Mouse (Mus musculus) heart, embryonic 10.5 days (tissue): ENCODE measurements around the gene Serping1. TPM values are rescaled to one million over a fixed set of nuclear protein-coding genes. Genes with fewer than 3 reads are reported as not detected.
"Not testable (repeated sequence)": the region's sequence is repeated elsewhere in the genome, so short reads cannot be mapped to it uniquely, and the experiment has no call there.

Source experiments
- DNase-seq: peaks from one replicate; pipeline ENCODE4 v3.0.0-alpha.2; 2017; ENCODE audit warnings: low spot score
- H3K27ac ChIP-seq: fragments of 300-500 bp; sonication (generic); 2 replicates; pipeline ENCODE4 v1.5.1; 2016; ENCODE audit warnings: mild to moderate bottlenecking
- H3K27me3 ChIP-seq: fragments of 300-500 bp; sonication (generic); 2 replicates; pipeline ENCODE4 v1.6.1; 2016; ENCODE audit warnings: mild to moderate bottlenecking; ENCODE audit not compliant: poor library complexity, insufficient read depth, severe bottlenecking
- H3K36me3 ChIP-seq: fragments of 300-500 bp; sonication (generic); 2 replicates; pipeline ENCODE4 v1.6.1; 2016; ENCODE audit warnings: mild to moderate bottlenecking, moderate library complexity
- H3K4me1 ChIP-seq: fragments of 300-500 bp; sonication (generic); 2 replicates; pipeline ENCODE4 v1.6.1; 2016; ENCODE audit warnings: mild to moderate bottlenecking
- H3K4me3 ChIP-seq: fragments of 300-500 bp; sonication (generic); 2 replicates; pipeline ENCODE4 v1.5.1; 2016; ENCODE audit warnings: mild to moderate bottlenecking, moderate library complexity
- H3K9me3 ChIP-seq: fragments of 300-500 bp; sonication (generic); 2 replicates; pipeline ENCODE4 v1.6.1; 2016; ENCODE audit warnings: mild to moderate bottlenecking, moderate library complexity
- WGBS: fragments of 180-500 bp; shearing (Covaris S2); methylation state at CpG from one replicate; pipeline ENCODE4 v1.1.7; 2016; 5-methylcytosine and 5-hydroxymethylcytosine counted together
- polyA plus RNA-seq: library from polyadenylated mRNA; unstranded; fragments of >200 nt; fragmentation: Nextera tagmentation; extraction: Ambion mirVana; gene quantifications from 2 replicates; pipeline ENCODE4 v1.2.1, GENCODE M21; 2016

Serping1 gene
- polyA plus RNA-seq = 22.0 and 28.5 TPM in 2 replicates

DNA sequence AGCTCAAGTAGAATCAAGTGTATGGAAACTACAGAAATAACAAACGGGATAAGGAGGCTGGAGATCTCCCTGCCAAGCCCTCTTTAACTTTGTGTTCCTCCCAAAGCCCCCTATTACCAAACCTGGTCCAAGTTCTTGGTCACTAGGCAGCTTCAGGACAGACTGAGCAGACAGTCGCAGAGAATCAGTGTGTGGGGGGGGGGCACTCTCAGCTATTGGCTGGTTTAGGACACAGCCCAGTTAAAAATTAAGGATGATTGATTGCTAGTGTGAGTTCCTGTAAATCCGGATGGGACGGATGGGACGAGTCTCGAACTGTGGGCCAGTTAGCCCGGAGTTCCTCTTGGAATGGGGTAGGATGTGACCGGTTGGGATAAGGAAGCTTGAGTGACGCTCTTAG, at the start of gene Serping1:
Gene Serping1, minus strand, starts transcription at position 204 of the 400 bp plus-strand sequence.
- Histone ChIP-seq H3K27ac (peak within 1 kb of the TSS; percentile 88), H3K36me3 (no peaks in the 10 kb centered on the region), H3K9me3 (no peaks in the 10 kb centered on the region), H3K27me3 (0 out of 2 replicates have a peak, but pooled peaks cover 4% of the 10 kb centered on the region), H3K4me3 (peak within 1 kb of the TSS; percentile 57), H3K4me1 (peaks cover 15% of the 10 kb centered on the region)
- DNase-seq = no peak
- 59% methylated on average over 9 of the region's 9 CpGs for WGBS

DNA sequence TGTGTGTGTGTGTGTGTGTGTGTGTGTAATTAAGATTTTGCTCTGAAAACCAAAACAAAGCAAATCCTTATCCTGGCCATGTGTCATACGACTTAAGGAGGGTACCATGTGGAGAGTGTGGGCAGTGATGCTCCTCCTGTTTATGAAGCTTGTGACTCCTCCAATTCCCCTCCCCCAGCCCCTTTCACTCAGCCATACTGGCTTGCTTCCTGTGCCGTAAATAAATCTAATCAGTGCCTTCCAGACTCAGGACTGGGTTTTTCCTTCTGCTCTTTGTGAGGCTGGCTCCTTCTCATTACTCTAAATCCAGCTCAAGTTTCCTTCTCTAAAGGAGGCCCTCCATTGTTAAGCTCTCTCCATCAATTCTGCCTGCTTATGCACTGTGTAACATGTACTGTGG, 48.0 kb upstream of the Serping1 start:
- peaks cover 4% of the 10 kb centered on the region; the same call in 1 of the 2 replicates for H3K27me3 ChIP-seq
- peak overlapping the region; percentile 36; the same call in 1 of the 2 replicates for H3K27ac ChIP-seq
- no peaks in the 10 kb centered on the region for H3K36me3 ChIP-seq
- no peaks in the 10 kb centered on the region for H3K9me3 ChIP-seq
- no peak for DNase-seq
- no peak overlapping the region for H3K4me3 ChIP-seq
- H3K4me1 ChIP-seq = peaks cover 25% of the 10 kb centered on the region
- WGBS = 18% methylated on average over 2 of the region's 2 CpGs

DNA sequence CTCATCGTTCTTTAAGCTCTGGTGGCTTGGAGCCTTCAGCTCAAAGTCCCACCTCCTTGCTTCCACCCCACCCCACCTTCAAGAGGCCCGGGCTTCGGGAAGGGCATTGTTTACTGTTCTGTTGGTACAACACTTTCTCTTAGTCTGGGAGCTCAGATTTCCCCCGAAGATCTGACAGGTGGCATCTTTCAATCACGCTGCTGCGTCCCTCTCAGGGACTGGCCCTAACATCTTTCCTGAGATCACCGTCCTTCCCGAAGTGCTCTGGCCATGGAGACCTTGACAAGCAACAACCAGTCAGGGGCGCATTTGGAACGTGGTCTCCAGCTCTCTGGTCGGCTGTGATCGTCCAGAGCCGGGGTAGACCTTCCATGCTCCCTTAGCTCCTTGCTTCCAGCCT, 47.3 kb upstream of the Serping1 start, which contains the start of gene Smtnl1:
Gene Smtnl1, minus strand, starts transcription at position 101 of the 400 bp plus-strand sequence.
- no peak for DNase-seq
- Histone ChIP-seq H3K27me3 (peaks cover 4% of the 10 kb centered on the region; the same call in 1 of the 2 replicates), H3K4me1 (peaks cover 20% of the 10 kb centered on the region), H3K4me3 (no peak within 1 kb of the TSS), H3K27ac (peak within 1 kb of the TSS; percentile 36; the same call in 1 of the 2 replicates), H3K36me3 (no peaks in the 10 kb centered on the region), H3K9me3 (no peaks in the 10 kb centered on the region)
- WGBS = 54% methylated on average over 13 of the region's 13 CpGs

DNA sequence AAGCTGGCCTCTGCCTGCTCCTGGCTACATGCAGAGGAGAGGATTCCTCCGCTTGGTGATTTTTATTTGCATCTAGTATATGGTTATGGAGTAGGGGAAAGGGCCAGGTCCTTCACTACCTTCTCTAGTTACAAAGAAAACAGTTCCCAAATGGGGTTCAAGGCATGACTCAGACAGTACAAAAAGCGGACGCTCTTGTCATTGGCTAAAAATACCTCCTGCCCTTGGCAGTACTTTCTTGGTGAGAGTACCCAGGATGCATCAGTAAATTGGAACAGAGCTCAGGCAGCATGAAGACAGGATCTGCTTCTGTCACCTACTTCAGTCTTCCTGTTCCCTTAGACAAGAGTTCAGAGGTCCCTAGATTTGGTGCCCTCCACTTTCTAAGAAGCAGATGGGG, 44.6 kb upstream of the Serping1 start:
- Histone ChIP-seq H3K36me3 (no peaks in the 10 kb centered on the region), H3K4me3 (no peak overlapping the region), H3K27ac (peak overlapping the region; percentile 53; the same call in 1 of the 2 replicates), H3K4me1 (peaks cover 19% of the 10 kb centered on the region), H3K27me3 (peaks cover 10% of the 10 kb centered on the region; the same call in 1 of the 2 replicates), H3K9me3 (no peaks in the 10 kb centered on the region)
- DNase-seq = no peak
- 32% methylated on average over 3 of the region's 3 CpGs for WGBS

DNA sequence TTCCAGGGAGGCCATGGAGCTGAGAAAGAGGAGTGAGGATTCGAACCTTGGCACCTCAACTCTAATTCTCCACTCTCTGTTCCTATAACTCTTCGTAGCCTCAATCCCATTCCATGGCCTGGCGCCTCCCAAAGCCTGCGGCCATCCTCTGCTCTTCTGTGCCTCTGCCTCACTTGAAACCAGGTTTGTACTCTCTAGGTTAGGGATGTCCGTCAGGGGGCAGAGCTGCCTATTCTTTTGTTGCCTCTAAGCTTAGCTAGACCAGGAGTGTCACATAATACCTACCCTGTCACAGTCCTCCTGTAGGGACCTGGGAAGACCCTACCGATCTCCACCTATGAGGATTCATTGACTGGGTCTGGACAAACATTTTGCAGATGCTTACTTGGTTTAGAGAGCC, 37.4 kb upstream of the Serping1 start:
- no peak overlapping the region for H3K4me3 ChIP-seq
- H3K4me1 ChIP-seq = peaks cover 23% of the 10 kb centered on the region
- no peak for DNase-seq
- WGBS = 73% methylated on average over 6 of the region's 6 CpGs
- 0 out of 2 replicates have a peak, but pooled peaks cover 6% of the 10 kb centered on the region for H3K27me3 ChIP-seq
- peaks cover 2% of the 10 kb centered on the region; the same call in 1 of the 2 replicates for H3K9me3 ChIP-seq
- peak overlapping the region; percentile 82; the same call in 1 of the 2 replicates for H3K27ac ChIP-seq
- H3K36me3 ChIP-seq = peaks cover 16% of the 10 kb centered on the region

DNA sequence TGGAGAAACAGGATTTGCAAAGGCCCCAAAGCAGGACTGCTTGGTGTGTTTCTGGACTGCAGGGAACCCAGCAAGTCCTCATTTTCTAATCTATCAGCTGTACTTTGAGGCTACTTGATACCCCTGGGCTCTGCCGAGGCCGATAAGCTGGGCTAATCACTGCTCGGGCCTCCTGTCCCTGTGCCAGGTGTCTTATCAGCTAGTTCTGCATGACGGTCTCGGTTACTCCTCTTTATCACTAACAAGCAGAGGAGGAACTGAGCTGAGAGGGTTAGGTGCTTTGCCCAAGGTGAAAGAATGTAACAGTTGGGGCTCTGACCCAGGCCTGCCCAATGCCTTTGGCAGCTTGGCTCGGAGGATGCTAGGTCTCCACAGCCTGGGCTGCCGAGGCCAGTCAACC, 36.6 kb upstream of the Serping1 start:
- WGBS = 22% methylated on average over 7 of the region's 7 CpGs
- H3K4me1 ChIP-seq = peaks cover 23% of the 10 kb centered on the region
- H3K4me3 ChIP-seq = peak overlapping the region; percentile 42; the same call in 1 of the 2 replicates
- peak; percentile 96 for DNase-seq
- H3K36me3 ChIP-seq = peaks cover 19% of the 10 kb centered on the region
- H3K9me3 ChIP-seq = peaks cover 2% of the 10 kb centered on the region; the same call in 1 of the 2 replicates
- H3K27me3 ChIP-seq = 0 out of 2 replicates have a peak, but pooled peaks cover 6% of the 10 kb centered on the region
- peak overlapping the region; percentile 82 for H3K27ac ChIP-seq

DNA sequence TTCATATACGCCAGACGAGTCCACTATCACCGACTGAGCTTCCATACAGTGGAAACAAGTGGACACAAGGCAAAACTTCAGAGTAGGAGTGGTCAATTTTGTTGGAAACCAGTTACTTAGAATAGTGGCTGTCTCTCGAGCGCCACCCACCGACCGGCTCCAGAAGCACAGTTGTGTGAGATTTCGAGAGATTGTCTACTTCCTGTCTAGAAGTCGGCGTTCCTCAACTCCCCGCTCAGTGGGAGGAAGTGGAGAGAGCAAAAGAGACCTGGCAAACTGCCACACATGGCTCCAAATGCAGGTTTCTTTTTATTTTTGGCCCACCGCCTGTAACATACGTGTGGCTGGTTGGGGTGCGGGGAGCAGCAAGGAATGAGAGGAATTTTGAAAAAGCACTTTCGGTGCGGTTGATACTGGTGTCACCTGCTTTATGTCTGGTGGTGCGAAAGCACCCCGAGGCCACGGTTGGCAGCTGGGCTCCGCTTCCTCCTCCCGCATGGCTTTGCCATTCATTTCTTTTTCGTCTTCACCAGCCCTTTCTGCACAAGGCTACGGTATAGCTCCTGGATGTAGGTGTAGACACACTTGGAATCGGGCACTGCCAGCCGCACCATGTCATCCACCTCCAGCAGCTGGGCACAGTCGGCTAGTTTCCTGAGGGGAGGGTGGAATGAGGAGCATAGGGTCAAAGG, 35.8 kb upstream of the Serping1 start:
- 26% methylated on average over 26 of the region's 26 CpGs for WGBS
- Histone ChIP-seq H3K9me3 (peaks cover 2% of the 10 kb centered on the region; the same call in 1 of the 2 replicates), H3K36me3 (peaks cover 21% of the 10 kb centered on the region), H3K27ac (peak overlapping the region; percentile 82), H3K4me1 (peaks cover 31% of the 10 kb centered on the region), H3K4me3 (peak overlapping the region; percentile 42), H3K27me3 (0 out of 2 replicates have a peak, but pooled peaks cover 4% of the 10 kb centered on the region)
- DNase-seq = peak; percentile 95

DNA sequence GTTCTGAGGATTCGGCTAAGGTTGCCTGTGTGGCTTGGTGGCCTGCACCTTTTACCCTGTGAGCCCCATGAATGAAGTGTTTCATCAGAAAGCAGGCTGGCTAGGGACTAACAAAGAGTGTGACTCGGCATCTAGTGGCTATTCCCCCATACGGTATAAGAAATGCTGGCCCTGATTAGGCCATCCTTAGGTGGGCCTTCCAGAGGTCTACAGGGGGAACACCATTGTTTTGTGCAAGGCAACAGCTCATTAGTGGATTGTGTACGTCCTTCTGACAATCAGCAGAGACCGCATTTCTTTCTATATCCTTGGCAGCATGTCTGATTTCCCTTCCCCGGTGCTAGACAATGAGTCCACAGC, 35.3 kb upstream of the Serping1 start:
- H3K36me3 ChIP-seq = peaks cover 21% of the 10 kb centered on the region
- no peaks in the 10 kb centered on the region for H3K27me3 ChIP-seq
- H3K4me1 ChIP-seq = peaks cover 31% of the 10 kb centered on the region
- H3K27ac ChIP-seq = peak overlapping the region; percentile 82
- H3K9me3 ChIP-seq = peaks cover 2% of the 10 kb centered on the region; the same call in 1 of the 2 replicates
- no peak for DNase-seq
- WGBS = 73% methylated on average over 6 of the region's 6 CpGs
- H3K4me3 ChIP-seq = peak overlapping the region; percentile 42; the same call in 1 of the 2 replicates

DNA sequence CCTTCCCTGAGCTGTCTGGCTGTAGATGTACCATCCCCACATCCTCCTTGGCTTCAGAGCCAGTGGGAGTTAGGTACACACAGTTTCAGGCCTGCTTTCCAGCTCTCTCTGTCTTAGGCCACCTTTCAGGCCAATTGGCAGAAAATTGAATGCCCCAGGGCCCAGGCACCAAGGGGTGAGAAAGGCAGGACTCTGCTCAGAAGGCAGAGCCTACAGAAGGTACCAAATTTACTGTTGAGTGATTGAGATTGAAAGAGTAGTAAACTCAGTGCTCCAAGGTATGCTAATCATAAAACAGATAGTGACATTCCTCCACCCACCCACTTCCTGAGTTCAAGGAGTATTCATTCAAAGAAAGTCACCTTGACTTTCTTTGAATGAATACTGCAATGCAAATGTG, 34.1 kb upstream of the Serping1 start:
- H3K4me3 ChIP-seq = no peak overlapping the region
- H3K36me3 ChIP-seq = peaks cover 27% of the 10 kb centered on the region
- no peak overlapping the region for H3K27ac ChIP-seq
- H3K27me3 ChIP-seq = no peaks in the 10 kb centered on the region
- H3K4me1 ChIP-seq = peaks cover 31% of the 10 kb centered on the region
- DNase-seq = no peak
- H3K9me3 ChIP-seq = peaks cover 2% of the 10 kb centered on the region; the same call in 1 of the 2 replicates

DNA sequence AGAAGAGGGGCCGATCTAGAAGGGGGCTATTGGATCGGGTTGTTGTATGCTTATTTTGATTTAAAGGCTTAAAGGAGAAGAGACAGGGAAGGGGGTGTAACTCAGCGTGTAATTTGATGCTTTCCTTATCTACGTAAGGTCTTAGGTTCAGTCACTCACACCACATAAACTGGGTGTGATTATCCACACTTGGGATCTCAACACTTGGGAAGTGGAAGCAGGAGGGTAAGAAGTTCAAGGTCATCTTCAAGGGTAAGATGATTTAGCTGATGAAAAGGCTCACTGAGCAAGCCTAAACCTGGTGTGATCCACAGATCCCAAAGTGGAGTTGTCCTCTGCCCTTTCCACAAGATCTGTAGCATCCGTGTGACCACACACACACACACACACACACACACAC, 31.3 kb upstream of the Serping1 start:
- 56% methylated on average over 5 of the region's 5 CpGs for WGBS
- H3K4me1 ChIP-seq = peaks cover 19% of the 10 kb centered on the region
- H3K9me3 ChIP-seq = peaks cover 2% of the 10 kb centered on the region; the same call in 1 of the 2 replicates
- DNase-seq = no peak
- H3K4me3 ChIP-seq = no peak overlapping the region
- no peak overlapping the region for H3K27ac ChIP-seq
- H3K36me3 ChIP-seq = peaks cover 33% of the 10 kb centered on the region
- no peaks in the 10 kb centered on the region; the same call in 1 of the 2 replicates for H3K27me3 ChIP-seq

DNA sequence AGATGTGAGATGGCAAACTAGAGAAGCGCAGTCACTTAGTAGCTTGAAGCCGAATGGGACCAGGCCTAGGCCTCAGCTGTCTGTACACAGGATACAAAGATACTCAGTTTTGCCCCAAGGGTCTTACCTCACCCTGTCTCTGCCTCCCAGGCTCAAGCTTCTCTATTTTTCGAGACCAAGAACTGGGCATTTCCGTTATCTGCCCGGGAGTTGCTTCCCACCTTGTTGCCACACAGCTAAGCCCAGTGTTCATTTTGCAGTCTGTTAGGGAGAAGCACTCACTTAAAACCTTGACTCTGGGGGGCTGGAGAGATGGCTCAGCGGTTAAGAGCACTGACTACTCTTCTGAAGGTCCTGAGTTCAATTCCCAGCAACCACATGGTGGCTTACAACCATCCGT, 28.7 kb upstream of the Serping1 start:
- H3K36me3 ChIP-seq = peaks cover 30% of the 10 kb centered on the region
- DNase-seq = no peak
- peaks cover 15% of the 10 kb centered on the region; the same call in 1 of the 2 replicates for H3K4me1 ChIP-seq
- H3K4me3 ChIP-seq = no peak overlapping the region
- 87% methylated on average over 7 of the region's 7 CpGs for WGBS
- H3K27ac ChIP-seq = no peak overlapping the region
- peaks cover 2% of the 10 kb centered on the region; the same call in 1 of the 2 replicates for H3K9me3 ChIP-seq
- H3K27me3 ChIP-seq = no peaks in the 10 kb centered on the region; the same call in 1 of the 2 replicates

DNA sequence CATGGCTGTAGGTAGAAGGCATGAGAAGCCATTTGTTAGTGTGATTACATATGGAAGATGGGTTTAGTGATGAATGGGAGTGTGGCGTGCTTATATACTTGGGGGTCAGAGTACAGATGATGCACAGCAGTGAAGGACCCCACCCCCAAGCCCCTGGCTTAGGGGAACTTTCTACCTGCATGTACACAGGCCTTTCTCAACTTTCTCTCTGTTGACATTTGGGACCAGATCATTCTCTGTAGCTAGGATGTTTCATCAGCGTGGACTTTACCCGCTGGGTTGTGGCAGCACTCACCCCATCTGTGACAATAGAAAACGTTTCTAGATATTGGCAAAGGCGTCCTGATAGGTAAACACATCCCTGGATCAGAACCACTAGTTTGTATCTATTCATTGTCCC, 26.0 kb upstream of the Serping1 start:
- not testable (repeated sequence) for H3K27me3 ChIP-seq, DNase-seq, H3K9me3 ChIP-seq, H3K27ac ChIP-seq, H3K4me3 ChIP-seq
- 74% methylated on average over 5 of the region's 5 CpGs for WGBS
- Histone ChIP-seq H3K4me1 (peaks cover 18% of the 10 kb centered on the region), H3K36me3 (peaks cover 12% of the 10 kb centered on the region; the same call in 1 of the 2 replicates)

DNA sequence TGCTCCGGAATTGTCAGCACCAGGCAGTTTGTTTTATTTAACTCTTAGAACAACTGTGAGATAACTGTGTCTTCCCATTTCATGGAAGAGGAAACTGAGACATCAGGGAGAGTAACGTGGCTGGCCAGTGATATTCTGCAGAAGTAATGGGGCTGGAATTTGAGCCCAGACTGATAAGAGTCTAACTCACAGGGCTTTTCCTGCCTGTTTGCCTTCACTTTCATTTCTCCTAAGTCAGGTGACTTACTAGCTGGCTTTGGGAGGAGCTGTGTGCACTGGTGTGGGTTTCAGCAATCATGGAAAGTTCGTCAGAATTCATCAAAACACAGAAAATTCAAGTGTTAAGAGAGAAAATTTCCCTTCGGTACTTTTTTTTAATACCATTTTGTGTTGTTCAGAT, 25.1 kb upstream of the Serping1 start:
- H3K27me3 ChIP-seq = no peaks in the 10 kb centered on the region; the same call in 1 of the 2 replicates
- 57% methylated on average over 4 of the region's 4 CpGs for WGBS
- 0 out of 2 replicates have a peak overlapping the region, but pooled peaks have one; percentile 29 for H3K27ac ChIP-seq
- peaks cover 12% of the 10 kb centered on the region; the same call in 1 of the 2 replicates for H3K36me3 ChIP-seq
- peaks cover 4% of the 10 kb centered on the region; the same call in 1 of the 2 replicates for H3K9me3 ChIP-seq
- H3K4me3 ChIP-seq = peak overlapping the region; percentile 12; the same call in 1 of the 2 replicates
- no peak for DNase-seq
- H3K4me1 ChIP-seq = peaks cover 16% of the 10 kb centered on the region
